Mouse (Mus musculus) v-Abl transformed pro-B cells (cell line): Measurements from ENCODE around the gene Gm49337.

Experiments used
- in situ Hi-C, 2 experiments: fragments of 400-800 bp; cut with MboI; formaldehyde crosslinking; loops; one replicate each; pipeline ENCODE4 v1.15.1; 2025; ENCODE audit not compliant: unreplicated experiment in 2 of 2

Gm49337 gene

DNA sequence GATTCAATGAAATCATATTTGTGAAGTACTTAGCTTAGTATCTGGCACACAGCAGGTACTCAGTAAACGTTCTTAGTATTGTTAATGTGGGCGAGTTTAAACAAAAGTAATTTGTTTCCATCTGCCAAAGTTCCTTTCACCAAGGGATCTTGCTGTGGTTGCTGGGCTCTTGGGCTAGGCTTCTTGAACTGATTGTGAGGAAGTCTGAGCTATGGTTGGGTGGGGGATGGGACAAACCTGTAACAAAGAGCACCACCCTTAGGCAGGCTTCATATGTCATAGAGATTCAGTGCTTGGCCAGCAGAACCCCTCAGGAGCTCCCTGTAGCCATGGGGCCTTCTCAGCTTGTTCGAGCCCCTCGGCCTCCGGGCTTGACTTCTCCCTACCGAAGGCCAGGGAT, at the start of gene Gm49337, which contains the start of gene 1700042G07Rik:
Gm49337 (plus strand) TSS at position 313 of the 400 bp plus-strand sequence.
1700042G07Rik (plus strand) TSS at position 301 of the 400 bp plus-strand sequence.
- in situ Hi-C loops = loop anchor here (5.0 to 25.0 kb wide), 3 partner anchors 364 to 614 kb away; partner anchors contain the start of gene Akr1a1 (in 1 of the 2)

DNA sequence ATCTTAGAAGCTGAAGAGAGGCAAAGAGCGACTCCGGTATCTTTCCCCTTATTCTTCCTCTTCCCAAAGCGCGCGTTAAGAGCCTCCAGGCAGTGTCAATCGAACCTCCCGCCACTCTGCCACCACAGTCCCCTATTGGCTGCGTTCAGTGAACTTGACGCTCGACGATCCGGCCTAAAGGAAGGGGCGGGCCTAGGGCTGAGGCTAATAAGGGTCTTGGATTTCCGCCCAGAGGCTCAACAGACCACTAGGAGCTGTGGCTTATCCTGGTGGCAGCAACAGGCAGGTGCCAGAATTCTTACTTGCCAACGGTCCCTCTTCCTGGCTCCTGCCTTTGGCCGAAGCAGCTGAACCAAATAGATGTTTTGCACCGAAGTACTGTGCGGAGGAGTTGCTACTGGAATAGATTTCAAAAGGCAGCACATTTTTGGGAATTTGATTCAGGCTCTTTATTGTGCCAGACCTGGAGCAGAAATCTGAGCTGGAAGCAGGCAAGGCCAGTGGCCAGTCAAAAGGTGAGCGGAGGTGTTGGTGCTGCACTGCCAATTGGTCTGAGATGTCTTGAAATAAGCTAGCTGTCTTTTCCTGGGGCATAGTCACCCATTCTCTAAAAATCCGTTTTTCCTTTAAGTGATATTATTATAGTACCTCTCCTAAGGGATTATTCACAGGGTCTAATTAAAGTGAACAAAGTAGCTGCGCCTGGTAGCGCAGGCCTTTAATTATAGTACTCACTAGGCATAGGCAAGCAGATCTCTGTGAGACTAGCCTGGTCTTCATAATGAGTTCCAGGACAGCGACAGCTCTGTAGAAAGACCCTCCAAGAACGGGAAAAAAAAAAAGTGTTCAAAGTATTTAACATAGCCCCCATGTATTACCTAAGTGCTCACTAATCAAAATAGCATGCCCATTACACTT, 49.3 kb upstream of the Gm49337 start, which contains the start of the genes Rad54l and Pomgnt1:
Rad54l (minus strand) TSS at position 89 of the 918 bp plus-strand sequence.
Pomgnt1 (plus strand) TSS at position 239 of the 918 bp plus-strand sequence.
- in situ Hi-C loops = no loop called here

DNA sequence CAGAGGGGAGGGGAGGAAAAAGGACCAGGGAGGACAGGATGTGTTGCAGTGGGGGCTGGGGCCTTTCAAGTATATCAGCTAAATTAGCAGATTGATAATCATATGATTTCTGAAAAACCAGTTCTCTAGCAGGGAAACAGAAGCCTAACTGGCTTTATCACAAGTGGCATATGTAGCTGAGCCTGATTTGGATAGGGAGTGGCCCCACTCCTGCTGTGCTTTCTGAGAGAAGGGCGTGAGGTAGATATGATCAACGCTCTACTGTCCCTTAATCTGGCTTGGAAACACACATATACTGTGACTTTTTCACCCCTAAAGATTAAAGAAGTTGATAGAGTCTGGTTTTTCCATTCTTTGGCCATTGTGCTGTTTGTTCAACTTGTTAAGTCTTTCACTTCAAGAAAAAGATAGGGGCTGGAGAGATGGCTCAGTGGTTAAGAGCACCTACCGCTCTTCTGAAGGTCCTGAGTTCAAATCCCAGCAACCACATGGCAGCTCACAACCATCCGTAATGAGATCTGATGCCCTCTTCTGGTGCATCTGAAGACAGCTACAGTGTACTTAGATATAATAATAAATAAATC, 47.3 kb upstream of the Gm49337 start:
- in situ Hi-C loops = loop anchor here in 1 of 2 experiments (25.0 kb wide), 2 partner anchors 861 to 1011 kb away; partner anchors contain the start of genes Btbd19, Hectd3, Plk3 and Tctex1d4

DNA sequence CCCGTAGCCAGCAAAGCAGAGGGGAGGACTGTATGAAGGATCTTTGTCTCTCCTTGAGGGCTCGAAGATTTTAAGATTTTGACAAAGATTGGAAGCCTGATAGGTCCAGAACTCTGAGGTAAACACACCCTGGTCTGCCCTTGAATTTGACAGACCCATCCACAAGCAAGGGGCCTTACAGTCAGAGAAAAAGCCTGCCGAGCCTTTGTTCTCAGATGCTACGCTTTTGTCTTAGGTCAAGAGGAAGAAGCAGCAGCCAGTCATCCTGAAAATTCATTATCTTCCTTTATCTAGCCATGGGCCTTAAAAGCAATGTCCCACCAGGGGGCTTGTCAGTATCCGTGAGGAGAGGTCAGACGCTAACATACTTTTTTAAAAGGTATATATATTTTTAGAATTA, 45.2 kb upstream of the Gm49337 start:
- in situ Hi-C loops = loop anchor here in 1 of 2 experiments (25.0 kb wide), 2 partner anchors 859 to 1009 kb away; partner anchors contain the start of genes Btbd19, Hectd3, Plk3 and Tctex1d4

DNA sequence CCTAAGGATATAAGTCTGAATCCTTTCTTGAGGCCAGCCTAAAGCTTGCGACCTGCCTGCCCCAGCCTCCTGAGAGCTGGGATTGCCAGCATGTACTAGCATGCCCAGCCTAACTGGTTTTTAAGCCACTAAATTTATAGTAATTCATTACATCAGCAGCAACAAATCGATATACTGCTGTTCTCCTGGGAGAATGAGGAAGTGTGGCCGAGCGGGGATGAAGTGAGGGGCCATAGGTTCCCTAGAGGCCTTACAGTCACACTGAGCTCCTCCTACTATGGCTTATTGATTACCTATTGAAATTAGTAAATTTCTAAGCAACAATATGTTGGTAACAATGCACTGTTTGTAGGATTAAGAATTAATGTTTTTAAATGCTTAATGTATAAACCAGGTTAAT, 40.1 kb upstream of the Gm49337 start:
- in situ Hi-C loops = loop anchor here (10.0 to 25.0 kb wide), 3 partner anchors 652 to 1004 kb away; partner anchors contain the start of genes Btbd19 (in 1 of the 2), Hectd3 (in 1 of the 2), Plk3 (in 1 of the 2) and Tctex1d4 (in 1 of the 2)

DNA sequence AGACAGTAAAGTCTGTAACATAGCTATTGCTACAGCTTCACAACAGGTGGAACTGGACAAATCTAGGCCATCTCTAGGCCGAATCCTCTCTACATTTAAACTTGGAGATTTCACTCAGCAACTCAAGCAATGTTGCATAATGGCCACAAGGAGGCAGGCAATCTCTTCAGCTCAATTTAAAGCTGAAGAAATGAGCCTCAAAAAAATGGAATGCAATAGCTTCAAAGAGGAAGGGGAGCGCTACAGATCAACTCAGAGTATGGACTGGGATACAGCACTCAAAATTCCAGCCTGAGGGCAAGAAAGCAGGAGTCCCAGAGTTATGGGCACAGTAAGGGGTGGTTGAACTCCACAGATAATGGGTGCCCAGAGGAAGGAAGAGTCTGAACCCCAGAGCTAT, 38.2 kb upstream of the Gm49337 start:
- in situ Hi-C loops = loop anchor here (10.0 to 25.0 kb wide), 3 partner anchors 650 to 1002 kb away; partner anchors contain the start of genes Btbd19 (in 1 of the 2), Hectd3 (in 1 of the 2), Plk3 (in 1 of the 2) and Tctex1d4 (in 1 of the 2)

DNA sequence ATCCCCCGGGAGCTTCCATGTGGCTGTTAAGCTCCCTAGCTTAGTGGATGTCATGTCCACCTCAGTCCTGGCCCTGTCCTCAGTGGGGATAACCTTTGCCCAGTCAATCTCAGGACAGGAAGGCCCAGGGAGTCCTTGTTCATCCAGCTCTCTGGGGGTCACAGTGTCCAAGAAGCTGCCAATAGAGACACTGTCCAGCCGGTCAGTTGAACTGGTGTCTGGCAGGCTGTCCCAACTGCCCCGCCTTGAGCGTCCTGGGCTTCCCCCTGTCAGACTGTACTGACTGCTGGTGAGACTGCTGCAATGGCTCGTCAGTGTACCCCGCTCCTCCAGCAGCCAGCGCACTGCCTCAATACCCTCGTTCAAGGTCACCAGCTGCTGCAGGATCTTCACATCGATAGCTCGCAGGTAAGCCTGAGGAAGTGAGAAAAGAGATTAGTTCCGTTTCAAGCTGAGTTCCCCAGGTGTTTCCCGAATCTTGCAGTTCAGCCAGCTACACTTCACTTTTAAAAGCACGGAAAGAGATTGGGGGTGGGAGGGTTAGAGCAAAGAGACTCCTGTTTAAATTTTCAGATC, 35.7 kb upstream of the Gm49337 start:
- in situ Hi-C loops = loop anchor here (10.0 to 25.0 kb wide), 3 partner anchors 647 to 1000 kb away; partner anchors contain the start of genes Btbd19 (in 1 of the 2), Hectd3 (in 1 of the 2), Plk3 (in 1 of the 2) and Tctex1d4 (in 1 of the 2)

DNA sequence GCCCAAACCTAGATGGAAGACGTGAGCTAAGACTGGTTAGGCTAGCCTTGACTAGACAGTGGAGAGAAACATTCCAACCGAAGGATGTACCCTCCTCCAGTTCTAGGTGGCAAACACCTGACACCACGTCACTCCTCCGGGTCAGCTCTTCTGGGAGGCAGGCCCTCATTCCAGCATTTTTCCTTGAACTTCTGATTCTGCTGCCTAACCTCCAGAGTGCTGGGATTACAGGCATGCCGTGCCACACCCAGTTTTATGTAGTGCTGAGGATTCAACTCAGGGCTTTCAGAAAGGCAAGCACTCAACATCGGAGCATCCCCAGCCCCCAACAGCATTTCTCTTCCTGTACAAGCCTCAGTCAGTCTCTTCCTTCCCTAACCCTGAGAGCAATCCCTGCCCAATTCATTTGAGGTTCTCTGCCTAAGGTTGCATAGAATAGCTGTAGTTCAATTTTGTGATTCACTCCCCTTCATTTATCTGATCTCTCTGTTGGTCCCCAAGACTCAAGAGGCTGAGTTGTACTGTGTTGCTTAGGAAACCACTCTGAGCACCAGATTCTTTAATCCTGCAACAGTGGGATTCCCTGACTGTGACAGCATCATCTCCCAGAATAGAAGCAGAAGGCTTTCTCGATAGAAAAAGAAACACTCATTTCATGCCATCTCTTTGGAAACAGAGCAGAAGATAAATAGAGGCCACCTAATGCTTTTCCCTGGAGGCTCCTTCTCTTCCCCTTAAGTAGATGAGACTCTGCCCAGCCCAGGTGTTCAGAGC, 32.2 kb upstream of the Gm49337 start:
- in situ Hi-C loops = loop anchor here (10.0 to 25.0 kb wide), 4 partner anchors 846 to 996 kb away; partner anchors contain the start of genes Hectd3 (in 2 of the 2), Plk3 (in 2 of the 2), Urod (in 2 of the 2) and Btbd19 (in 1 of the 2)

DNA sequence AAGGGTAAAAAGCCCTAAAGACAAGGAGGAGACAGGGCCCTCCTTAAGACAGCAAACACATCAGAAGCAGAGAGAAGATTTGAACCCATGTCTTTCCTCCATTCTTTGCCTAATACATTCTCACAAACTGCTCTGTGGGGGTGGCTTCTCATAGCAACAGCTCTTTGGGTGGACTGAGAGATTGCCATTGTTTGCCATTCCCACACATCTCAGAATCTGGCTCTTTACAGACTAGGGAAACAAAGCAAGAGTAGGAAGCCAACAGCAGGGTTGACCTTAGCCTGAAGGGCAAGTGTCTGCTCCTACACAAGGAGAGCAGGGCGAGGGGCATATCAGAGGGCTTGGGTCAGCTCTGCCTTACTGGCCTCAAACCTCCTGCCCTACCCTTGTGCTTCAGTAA, 31.4 kb upstream of the Gm49337 start:
- in situ Hi-C loops = loop anchor here (10.0 to 25.0 kb wide), 4 partner anchors 846 to 996 kb away; partner anchors contain the start of genes Hectd3 (in 2 of the 2), Plk3 (in 2 of the 2), Urod (in 2 of the 2) and Btbd19 (in 1 of the 2)

DNA sequence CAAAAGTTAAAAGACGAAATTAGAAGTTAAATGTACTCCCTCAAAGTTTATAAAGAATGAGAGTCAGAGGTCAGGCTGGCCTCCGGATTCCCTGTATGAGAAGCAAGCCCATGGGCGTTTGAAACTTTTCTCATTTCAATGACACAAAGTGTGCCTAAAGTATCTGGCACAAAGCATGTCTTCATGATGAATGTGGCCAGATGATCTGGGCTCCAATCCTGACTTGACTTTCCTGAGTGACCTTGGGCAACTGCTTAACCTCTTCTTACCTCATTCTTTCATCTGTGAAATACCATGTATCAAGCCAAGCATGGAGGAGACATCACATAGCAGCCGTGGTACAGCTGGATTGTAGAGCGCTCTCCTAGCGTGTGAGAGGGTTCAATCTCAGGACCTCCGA, 30.9 kb upstream of the Gm49337 start:
- in situ Hi-C loops = loop anchor here (10.0 to 25.0 kb wide), 4 partner anchors 845 to 995 kb away; partner anchors contain the start of genes Hectd3 (in 2 of the 2), Plk3 (in 2 of the 2), Urod (in 2 of the 2) and Btbd19 (in 1 of the 2)

DNA sequence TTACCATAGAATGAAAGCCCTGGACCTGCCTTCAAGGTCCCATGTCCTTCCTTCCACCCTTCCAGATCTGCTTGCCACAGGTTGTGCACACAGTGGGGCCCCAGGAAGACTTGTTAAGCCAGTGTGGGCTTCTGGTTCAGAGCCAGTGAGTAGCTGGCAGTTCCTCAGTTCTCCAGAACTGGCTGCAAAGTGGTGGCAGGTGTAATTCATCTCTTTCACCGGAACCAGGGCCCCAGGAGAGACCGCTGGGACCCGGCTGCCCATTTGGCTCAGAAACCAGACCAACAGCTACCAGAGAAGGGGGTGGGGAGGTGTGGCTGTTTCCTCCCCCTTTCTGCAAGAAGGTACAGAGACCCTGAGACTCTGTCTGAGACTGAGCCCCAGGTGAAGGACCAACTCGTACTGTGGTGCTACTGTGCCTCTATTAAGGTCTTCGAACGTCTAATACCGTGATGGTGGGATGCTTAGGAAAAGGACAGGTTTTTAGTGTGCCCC, 29.8 kb upstream of the Gm49337 start:
- in situ Hi-C loops = loop anchor here (10.0 to 25.0 kb wide), 4 partner anchors 844 to 994 kb away; partner anchors contain the start of genes Hectd3 (in 2 of the 2), Plk3 (in 2 of the 2), Urod (in 2 of the 2) and Btbd19 (in 1 of the 2)

DNA sequence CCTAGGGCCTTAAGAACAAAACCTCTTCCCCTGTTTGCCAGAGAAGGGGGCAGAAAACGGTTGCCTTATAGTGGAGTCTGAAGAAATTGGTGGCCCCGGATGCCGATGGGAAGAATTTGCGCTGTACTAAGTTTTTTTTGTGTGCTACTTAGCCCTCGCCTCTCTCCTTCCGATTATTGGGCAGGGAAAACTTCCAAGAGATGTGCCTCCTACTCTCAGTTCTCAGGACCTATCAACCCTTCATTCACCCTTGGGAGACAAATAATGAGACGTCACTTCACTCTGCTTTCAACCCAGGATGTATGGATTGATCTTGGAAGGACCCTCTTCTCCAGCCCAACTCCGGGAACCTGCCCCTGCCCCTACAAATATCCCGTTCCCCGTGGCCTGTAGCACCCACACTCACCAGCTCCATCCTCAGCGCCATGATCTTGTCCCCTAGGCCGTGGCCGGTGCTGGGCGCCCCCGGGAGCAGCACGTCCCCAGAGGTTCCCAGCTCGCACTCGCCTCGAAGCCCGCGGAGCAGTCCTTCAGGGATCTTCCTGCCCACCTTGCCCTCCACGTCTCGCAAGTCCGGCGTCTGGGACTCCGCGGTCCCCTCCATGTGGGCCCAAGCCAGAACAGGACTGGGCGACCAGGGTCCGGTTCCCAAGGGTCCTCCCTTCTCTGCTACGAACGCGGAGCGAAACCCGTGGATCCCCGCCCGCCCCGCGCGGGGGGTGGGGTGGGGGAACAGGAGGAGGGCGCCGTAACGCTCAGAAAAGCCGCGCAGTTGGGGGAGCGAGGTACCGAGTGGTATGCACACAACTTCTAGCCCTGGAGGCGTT, 29.1 kb upstream of the Gm49337 start:
- in situ Hi-C loops = loop anchor here (10.0 to 25.0 kb wide), 4 partner anchors 843 to 993 kb away; partner anchors contain the start of genes Hectd3 (in 2 of the 2), Plk3 (in 2 of the 2), Urod (in 2 of the 2) and Btbd19 (in 1 of the 2)

DNA sequence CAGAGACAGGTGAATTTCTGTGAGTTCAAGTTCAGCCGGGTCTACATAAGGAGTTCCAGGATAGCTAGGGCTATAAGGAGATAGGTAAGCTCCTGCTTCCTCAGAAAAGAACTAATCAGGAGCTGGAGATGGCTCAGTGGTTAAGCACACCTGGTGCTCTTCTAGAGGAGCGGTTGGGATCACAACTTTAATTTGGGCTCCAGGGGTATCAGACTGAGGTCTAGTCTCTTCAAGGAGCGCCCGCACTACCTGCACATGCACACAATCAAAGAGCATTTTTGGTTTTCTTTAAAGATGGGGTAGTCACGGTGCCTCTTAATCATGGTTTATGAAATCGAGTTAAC, 23.4 kb upstream of the Gm49337 start:
- in situ Hi-C loops = loop anchor here (10.0 to 25.0 kb wide), 6 partner anchors 388 to 988 kb away; partner anchors contain the start of genes Hectd3 (in 2 of the 2), Plk3 (in 2 of the 2), Urod (in 2 of the 2) and Akr1a1 (in 1 of the 2)

DNA sequence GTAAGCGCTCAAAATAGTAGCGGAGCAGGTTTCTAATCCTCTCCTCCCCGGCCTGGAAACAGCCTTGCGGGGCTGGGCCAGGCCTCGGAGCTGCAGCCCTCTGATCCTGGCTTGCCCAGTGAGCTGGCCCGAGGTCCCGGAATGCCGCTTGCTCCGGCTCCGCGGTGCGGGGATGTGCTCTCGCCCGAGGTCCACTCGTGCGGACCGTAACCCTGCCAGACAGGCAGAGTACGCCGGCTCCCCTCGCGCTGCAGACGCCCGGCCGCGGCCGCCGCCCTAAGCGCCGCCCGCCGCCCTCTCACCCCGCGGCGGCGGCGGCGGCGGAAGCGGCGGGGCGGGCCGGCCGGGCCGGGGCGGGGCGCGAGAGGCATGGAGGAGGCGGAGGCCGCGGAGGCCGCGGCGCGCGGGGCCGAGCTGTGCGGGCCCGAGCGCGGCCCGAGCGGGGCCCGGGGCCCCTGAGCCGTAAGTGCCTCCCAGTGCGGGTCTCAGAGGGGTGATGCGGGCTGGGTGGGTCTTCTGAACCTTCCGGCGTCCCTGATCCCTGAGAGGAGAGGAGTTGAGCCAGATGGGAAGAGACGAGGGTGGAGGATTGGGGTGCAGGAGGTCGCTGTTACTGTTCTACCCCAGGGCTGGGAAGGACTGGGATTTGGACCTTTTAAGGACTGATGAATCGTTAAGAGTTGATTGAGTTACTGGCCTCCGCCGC, 22.9 kb upstream of the Gm49337 start:
- in situ Hi-C loops = loop anchor here (25.0 kb wide), 2 partner anchors 387 to 512 kb away; partner anchors contain the start of gene Akr1a1 (in 1 of the 2)

DNA sequence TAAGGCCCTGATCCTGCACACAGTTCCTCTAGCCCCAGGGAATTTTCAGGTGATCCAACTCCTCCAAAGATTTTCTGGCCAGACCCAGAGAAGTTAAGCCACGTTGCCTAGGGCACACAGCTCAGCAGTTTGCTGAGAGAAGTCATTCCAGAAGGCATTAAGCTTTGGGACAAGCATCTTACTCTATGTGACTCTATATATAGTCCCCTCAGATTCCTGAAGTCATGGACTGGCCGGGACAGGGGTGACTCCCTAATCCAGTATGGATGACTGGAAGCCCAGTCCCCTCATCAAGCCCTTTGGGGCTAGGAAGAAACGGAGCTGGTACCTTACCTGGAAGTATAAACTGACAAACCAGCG, 22.3 kb upstream of the Gm49337 start:
- in situ Hi-C loops = loop anchor here (25.0 kb wide), 2 partner anchors 386 to 511 kb away; partner anchors contain the start of gene Akr1a1 (in 1 of the 2)

DNA sequence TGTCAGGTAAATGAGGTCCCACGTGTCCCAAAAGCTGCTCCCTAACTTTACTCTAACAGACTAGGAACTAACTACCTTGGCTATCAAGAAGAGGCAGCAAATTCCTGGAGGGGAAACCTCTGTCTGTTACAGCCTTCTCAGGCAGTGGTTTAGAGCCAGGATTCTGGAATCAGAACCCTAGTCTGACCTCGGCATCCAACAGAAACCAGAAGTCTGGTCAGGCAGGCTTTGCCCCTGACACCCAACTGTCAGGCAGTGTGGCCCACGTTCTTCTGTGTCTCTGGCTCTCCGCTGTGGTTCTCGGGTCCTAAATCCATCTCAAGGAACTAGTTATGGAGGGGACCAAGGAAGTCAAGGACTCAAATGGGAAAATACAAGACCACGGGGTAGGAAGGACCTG, 21.9 kb upstream of the Gm49337 start, which contains the start of gene Lurap1:
Lurap1 (minus strand) TSS at position 101 of the 400 bp plus-strand sequence.
- in situ Hi-C loops = loop anchor here (25.0 kb wide), 2 partner anchors 386 to 511 kb away; partner anchors contain the start of gene Akr1a1 (in 1 of the 2)
